Mouse (Mus musculus) B cell, adult 62 days (primary cell): Measurements from ENCODE around the gene Akip1. TPM values are rescaled to one million over a fixed set of nuclear protein-coding genes. Genes with fewer than 3 reads are reported as not detected.

ENCODE experiments used
- total RNA-seq: library from RNA; stranded (reverse); gene quantifications from 4 replicates; pipeline ENCODE4 v1.2.4, GENCODE M21; 2023

The Akip1 gene
- 7.5 to 13.0 TPM (median 11.8 TPM) in 4 replicates for total RNA-seq

GRCm38 (mm10) chr7:109703190-109704015 lies at the start of gene Akip1, which contains the start of gene St5:
Gene Akip1 (plus strand): TSS chr7:109703690.
Gene St5 (minus strand): TSS chr7:109703605.

GRCm38 (mm10) chr7:109723697-109724096 lies 20.2 kb downstream of the Akip1 start, which contains the start of gene BC051019:
Gene BC051019 (minus strand): TSS chr7:109723850.

GRCm38 (mm10) chr7:109731626-109732025 lies 28.1 kb downstream of the Akip1 start, which contains the start of gene Ascl3:
Gene Ascl3 (minus strand): TSS chr7:109731726.

GRCm38 (mm10) chr7:109752008-109752925 lies 48.8 kb downstream of the Akip1 start, which contains the start of gene Tmem9b:
Gene Tmem9b (minus strand): TSS chr7:109752875.

Other genes with a start within 250 kb of the Akip1 start
- gene Trim66, start 195.6 kb upstream of the Akip1 start, total RNA-seq: 0.36 to 0.52 TPM (median 0.50 TPM) in 4 replicates
- 550 to 565 TPM (median 553 TPM) in 4 replicates for gene Rpl27a, start 184.5 kb upstream of the Akip1 start, total RNA-seq
- gene St5, start 85 bp upstream of the Akip1 start, total RNA-seq: 0.18 to 0.78 TPM (median 0.33 TPM) in 4 replicates
- not detected in 4 replicates for gene BC051019, start 20.2 kb downstream of the Akip1 start, total RNA-seq
- gene Ascl3, start 28.0 kb downstream of the Akip1 start, total RNA-seq: not detected in 4 replicates
- 23.7 to 29.7 TPM (median 27.4 TPM) in 4 replicates for gene Tmem9b, start 49.2 kb downstream of the Akip1 start, total RNA-seq
- 0.19 TPM in 1 of 4 replicates, not detected in the others for gene Nrip3, start 78.3 kb downstream of the Akip1 start, total RNA-seq
- gene Scube2, start 162.0 kb downstream of the Akip1 start, total RNA-seq: not detected in 4 replicates